Mouse (Mus musculus): Measurements from ENCODE around the gene Tmcc3. TPM values are rescaled to one million over a fixed set of nuclear protein-coding genes. Genes with fewer than 3 reads are reported as not detected.
A peak's percentile ranks its signal among the peaks of the same experiment; 100 is the strongest.

The Tmcc3 gene
- polyA plus RNA-seq, 1 experiment from 2014 or later = 8.8 TPM

DNA sequence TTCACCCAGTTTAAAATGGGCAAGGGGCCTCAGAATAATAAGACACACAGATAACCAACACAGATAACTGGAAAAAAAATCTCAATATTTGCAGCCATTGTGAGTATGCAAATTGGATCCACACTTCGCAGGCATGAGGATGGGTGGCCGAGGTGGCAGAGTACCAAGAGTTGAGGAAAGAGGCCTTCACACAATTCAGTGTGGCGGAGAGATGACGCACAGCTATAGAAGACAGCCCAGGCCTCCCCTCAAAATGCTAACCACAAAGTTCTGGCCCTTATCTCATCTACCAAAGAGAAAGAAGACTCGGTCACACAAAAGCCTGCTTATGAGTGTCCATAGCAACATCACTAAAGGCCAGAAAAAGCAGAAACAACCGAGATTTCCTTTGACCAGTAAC, 77.5 kb downstream of the Tmcc3 start:
- H3K27ac ChIP-seq (ENCODE audit: low read length) = no peak overlapping the region
- peaks cover 7% of the 10 kb centered on the region; the same call in 1 of the 2 replicates for H3K9me3 ChIP-seq (ENCODE audit: control insufficient read depth, low read depth, low read length)
- no peak overlapping the region for H3K4me3 ChIP-seq (ENCODE audit: low read depth, low read length)
- no peak for ATAC-seq (ENCODE audit: insufficient number of reproducible peaks, insufficient read depth, low FRiP score, low read depth)
- H3K36me3 ChIP-seq (ENCODE audit: control insufficient read depth, insufficient read depth, low read length) = no peaks in the 10 kb centered on the region
- no peak overlapping the region for H3K4me2 ChIP-seq (replicated peaks; ENCODE audit: low read depth, low read length)
- WGBS = 89% methylated on average over 6 of the region's 6 CpGs
- H3K9ac ChIP-seq (replicated peaks; ENCODE audit: low read depth, low read length) = no peak overlapping the region
- H3K4me1 ChIP-seq (ENCODE audit: control insufficient read depth, insufficient read depth, low read length) = no peaks in the 10 kb centered on the region
- no peaks in the 10 kb centered on the region for H3K27me3 ChIP-seq (ENCODE audit: control insufficient read depth, insufficient read depth, low read length)

DNA sequence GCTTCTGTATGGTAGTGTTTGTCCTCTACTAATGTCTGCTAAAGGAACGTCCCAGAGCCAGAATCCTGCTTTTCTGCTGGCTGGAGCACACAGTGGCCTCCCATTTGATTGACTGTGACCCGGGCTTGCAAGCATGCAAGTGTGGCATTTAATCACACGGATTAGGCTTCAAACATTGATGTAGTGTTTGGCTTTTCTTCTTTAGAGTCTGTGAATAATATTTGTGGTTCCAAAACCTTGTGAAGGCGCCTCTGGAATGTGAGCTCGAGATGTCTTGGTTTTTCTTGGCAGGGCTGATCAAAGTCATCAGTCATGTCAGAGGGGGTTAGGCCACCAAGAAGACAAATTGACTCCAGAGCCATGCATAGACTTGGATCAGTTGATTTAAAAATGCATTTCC, 79.3 kb downstream of the Tmcc3 start:
- Histone ChIP-seq H3K9me3 (ENCODE audit: control insufficient read depth, low read depth, low read length) (no peaks in the 10 kb centered on the region), H3K4me1 (ENCODE audit: control insufficient read depth, insufficient read depth, low read length) (no peaks in the 10 kb centered on the region), H3K4me2 (replicated peaks; ENCODE audit: low read depth, low read length) (no peak overlapping the region), H3K27me3 (ENCODE audit: control insufficient read depth, insufficient read depth, low read length) (no peaks in the 10 kb centered on the region), H3K36me3 (ENCODE audit: control insufficient read depth, insufficient read depth, low read length) (no peaks in the 10 kb centered on the region), H3K4me3 (ENCODE audit: low read depth, low read length) (no peak overlapping the region), H3K9ac (replicated peaks; ENCODE audit: low read depth, low read length) (no peak overlapping the region), H3K27ac (ENCODE audit: low read length) (no peak overlapping the region)
- 42% methylated on average over 5 of the region's 5 CpGs for WGBS
- no peak for ATAC-seq (ENCODE audit: insufficient number of reproducible peaks, insufficient read depth, low FRiP score, low read depth)

DNA sequence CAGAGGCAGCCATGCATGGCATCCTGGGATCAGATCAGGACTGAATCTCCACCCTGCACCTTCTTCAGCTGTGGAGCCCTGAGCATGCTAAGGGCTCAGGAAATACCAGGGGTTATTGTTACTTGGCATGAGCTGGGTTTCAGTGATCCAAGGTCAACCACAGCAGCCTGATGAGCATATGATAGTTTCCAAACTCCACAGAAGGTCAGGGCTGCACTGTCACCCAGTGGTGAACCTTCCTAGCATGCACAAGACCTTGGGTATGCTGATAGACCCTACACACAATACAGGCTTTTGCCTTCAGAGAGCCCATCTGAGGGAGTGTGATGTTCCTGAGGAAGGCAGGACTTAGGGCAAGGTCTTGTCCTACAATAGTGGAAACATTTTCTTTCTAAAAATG, 82.5 kb downstream of the Tmcc3 start:
- Histone ChIP-seq H3K36me3 (ENCODE audit: control insufficient read depth, insufficient read depth, low read length) (no peaks in the 10 kb centered on the region), H3K27me3 (ENCODE audit: control insufficient read depth, insufficient read depth, low read length) (no peaks in the 10 kb centered on the region), H3K9me3 (ENCODE audit: control insufficient read depth, low read depth, low read length) (no peaks in the 10 kb centered on the region), H3K4me2 (replicated peaks; ENCODE audit: low read depth, low read length) (no peak overlapping the region), H3K27ac (ENCODE audit: low read length) (no peak overlapping the region), H3K9ac (replicated peaks; ENCODE audit: low read depth, low read length) (no peak overlapping the region), H3K4me1 (ENCODE audit: control insufficient read depth, insufficient read depth, low read length) (peaks cover 7% of the 10 kb centered on the region; the same call in 1 of the 2 replicates), H3K4me3 (ENCODE audit: low read depth, low read length) (no peak overlapping the region)
- no peak for ATAC-seq (ENCODE audit: insufficient number of reproducible peaks, insufficient read depth, low FRiP score, low read depth)

DNA sequence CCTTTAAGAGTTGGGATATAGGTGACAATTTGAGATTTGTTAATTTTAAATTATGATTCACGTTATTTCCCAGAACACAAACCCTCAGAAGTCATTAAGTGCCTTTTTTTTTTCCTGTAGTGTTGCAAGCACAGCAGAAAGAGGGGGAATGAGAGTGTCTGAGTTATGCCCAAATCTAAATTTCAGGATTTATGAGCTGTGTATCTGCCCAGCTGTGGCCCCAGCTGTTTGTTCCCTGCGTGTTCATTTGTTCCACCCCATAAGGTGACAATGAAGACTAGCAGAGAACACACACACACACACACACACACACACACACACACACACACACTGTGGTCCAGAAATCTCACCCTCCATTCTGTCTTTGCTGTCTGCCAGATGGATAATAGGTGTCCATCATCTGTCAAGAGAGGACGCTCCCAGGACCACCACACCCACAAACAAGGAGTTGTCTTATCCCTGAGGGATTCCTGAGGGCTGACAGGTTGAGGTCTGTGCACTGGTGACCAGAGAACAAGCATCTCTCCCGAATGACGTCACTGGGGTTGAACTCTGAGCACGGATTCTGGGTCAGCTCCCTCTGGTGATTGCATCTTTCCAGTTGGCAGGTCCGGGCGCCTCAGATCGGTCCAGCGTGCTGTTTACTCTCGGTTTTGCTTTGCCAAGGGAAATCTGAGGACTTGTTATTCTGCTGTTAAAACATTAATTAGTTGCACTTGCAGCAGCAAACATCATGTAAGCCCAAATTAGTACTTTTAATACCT, 86.3 kb downstream of the Tmcc3 start:
- no peak overlapping the region for H3K27ac ChIP-seq (ENCODE audit: low read length)
- no peaks in the 10 kb centered on the region for H3K36me3 ChIP-seq (ENCODE audit: control insufficient read depth, insufficient read depth, low read length)
- no peak overlapping the region for H3K4me2 ChIP-seq (replicated peaks; ENCODE audit: low read depth, low read length)
- H3K4me3 ChIP-seq (ENCODE audit: low read depth, low read length) = no peak overlapping the region
- no peak for ATAC-seq (ENCODE audit: insufficient number of reproducible peaks, insufficient read depth, low FRiP score, low read depth)
- H3K9ac ChIP-seq (replicated peaks; ENCODE audit: low read depth, low read length) = no peak overlapping the region
- peaks cover 12% of the 10 kb centered on the region; the same call in 1 of the 2 replicates for H3K4me1 ChIP-seq (ENCODE audit: control insufficient read depth, insufficient read depth, low read length)
- no peaks in the 10 kb centered on the region for H3K9me3 ChIP-seq (ENCODE audit: control insufficient read depth, low read depth, low read length)
- no peaks in the 10 kb centered on the region for H3K27me3 ChIP-seq (ENCODE audit: control insufficient read depth, insufficient read depth, low read length)
- WGBS = 60% methylated on average over 11 of the region's 11 CpGs

DNA sequence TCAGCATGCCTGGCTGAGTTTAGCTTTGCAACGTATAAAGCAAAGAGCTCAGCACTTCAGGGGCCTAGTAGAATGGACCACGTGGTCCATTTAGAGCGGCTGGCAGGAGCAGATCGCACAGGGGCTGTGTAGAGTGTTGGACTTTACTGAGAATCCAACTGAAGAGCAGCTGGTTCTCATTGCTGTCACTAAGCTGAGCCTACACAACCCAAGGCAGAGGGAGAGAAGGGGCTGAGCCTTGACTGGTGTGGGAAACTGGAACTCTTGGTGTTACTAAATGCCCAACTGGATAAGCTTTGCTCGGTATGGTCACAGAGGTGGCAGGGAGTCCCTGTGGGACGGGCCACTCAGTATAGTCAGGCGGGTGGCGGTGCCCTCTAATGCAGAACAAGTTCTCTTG, 89.1 kb downstream of the Tmcc3 start:
- Histone ChIP-seq H3K9ac (replicated peaks; ENCODE audit: low read depth, low read length) (no peak overlapping the region), H3K9me3 (ENCODE audit: control insufficient read depth, low read depth, low read length) (no peaks in the 10 kb centered on the region), H3K4me1 (ENCODE audit: control insufficient read depth, insufficient read depth, low read length) (peaks cover 12% of the 10 kb centered on the region; the same call in 1 of the 2 replicates), H3K27me3 (ENCODE audit: control insufficient read depth, insufficient read depth, low read length) (no peaks in the 10 kb centered on the region), H3K27ac (ENCODE audit: low read length) (peak overlapping the region; percentile 58), H3K4me2 (replicated peaks; ENCODE audit: low read depth, low read length) (no peak overlapping the region), H3K36me3 (ENCODE audit: control insufficient read depth, insufficient read depth, low read length) (no peaks in the 10 kb centered on the region), H3K4me3 (ENCODE audit: low read depth, low read length) (no peak overlapping the region)
- ATAC-seq (ENCODE audit: insufficient number of reproducible peaks, insufficient read depth, low FRiP score, low read depth) = no peak; the same call in 1 of the 2 replicates
- 65% methylated on average over 8 of the region's 8 CpGs for WGBS

DNA sequence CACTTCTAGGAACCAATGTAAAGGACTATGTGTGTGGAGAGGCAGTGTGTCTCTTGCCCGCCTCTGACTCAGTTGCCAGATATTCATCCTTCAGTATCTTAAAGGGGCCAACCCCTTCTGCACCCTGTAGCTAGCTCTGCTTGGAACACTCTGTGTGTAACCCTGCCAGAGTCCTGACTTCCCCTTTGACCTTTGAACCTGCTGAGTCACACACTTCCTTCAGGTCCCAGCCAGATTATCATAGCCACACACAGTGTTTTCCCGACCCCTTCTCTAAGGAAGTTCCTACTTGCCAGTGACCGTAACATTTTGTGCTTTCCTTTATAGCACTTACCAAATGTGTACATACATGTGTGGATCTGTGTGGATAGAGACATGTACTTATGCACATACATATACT, 93.7 kb downstream of the Tmcc3 start:
- no peak overlapping the region for H3K4me2 ChIP-seq (replicated peaks; ENCODE audit: low read depth, low read length)
- no peaks in the 10 kb centered on the region for H3K9me3 ChIP-seq (ENCODE audit: control insufficient read depth, low read depth, low read length)
- no peaks in the 10 kb centered on the region for H3K27me3 ChIP-seq (ENCODE audit: control insufficient read depth, insufficient read depth, low read length)
- H3K4me1 ChIP-seq (ENCODE audit: control insufficient read depth, insufficient read depth, low read length) = 0 out of 2 replicates have a peak, but pooled peaks cover 4% of the 10 kb centered on the region
- ATAC-seq (ENCODE audit: insufficient number of reproducible peaks, insufficient read depth, low FRiP score, low read depth) = no peak
- H3K27ac ChIP-seq (ENCODE audit: low read length) = no peak overlapping the region
- H3K4me3 ChIP-seq (ENCODE audit: low read depth, low read length) = no peak overlapping the region
- H3K36me3 ChIP-seq (ENCODE audit: control insufficient read depth, insufficient read depth, low read length) = no peaks in the 10 kb centered on the region
- no peak overlapping the region for H3K9ac ChIP-seq (replicated peaks; ENCODE audit: low read depth, low read length)
- 56% methylated on average over 3 of the region's 3 CpGs for WGBS

DNA sequence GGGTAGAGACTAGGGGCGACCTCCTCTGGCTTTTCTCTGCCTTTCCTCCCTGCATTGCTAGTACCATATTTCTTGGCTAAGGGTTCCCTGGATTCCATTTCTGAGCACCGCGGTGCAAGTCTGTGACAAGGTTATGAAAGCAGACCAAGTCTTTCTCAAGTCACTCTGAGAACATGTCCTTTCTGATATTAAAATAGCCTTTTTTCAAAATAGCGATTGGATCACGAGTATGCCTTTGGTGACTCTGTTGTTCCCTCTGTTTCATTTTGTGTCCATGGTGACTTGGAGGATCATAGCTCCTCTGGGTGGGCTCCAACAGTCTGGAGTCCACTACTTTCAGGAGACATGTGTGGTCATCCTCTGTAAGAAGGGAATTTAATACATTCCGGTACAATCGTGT, 95.1 kb downstream of the Tmcc3 start:
- H3K27me3 ChIP-seq (ENCODE audit: control insufficient read depth, insufficient read depth, low read length) = no peaks in the 10 kb centered on the region
- H3K4me2 ChIP-seq (replicated peaks; ENCODE audit: low read depth, low read length) = no peak overlapping the region
- H3K27ac ChIP-seq (ENCODE audit: low read length) = no peak overlapping the region
- no peak overlapping the region for H3K4me3 ChIP-seq (ENCODE audit: low read depth, low read length)
- WGBS = 95% methylated on average over 7 of the region's 7 CpGs
- no peaks in the 10 kb centered on the region for H3K9me3 ChIP-seq (ENCODE audit: control insufficient read depth, low read depth, low read length)
- ATAC-seq (ENCODE audit: insufficient number of reproducible peaks, insufficient read depth, low FRiP score, low read depth) = no peak
- no peaks in the 10 kb centered on the region for H3K36me3 ChIP-seq (ENCODE audit: control insufficient read depth, insufficient read depth, low read length)
- no peak overlapping the region for H3K9ac ChIP-seq (replicated peaks; ENCODE audit: low read depth, low read length)
- no peaks in the 10 kb centered on the region for H3K4me1 ChIP-seq (ENCODE audit: control insufficient read depth, insufficient read depth, low read length)

DNA sequence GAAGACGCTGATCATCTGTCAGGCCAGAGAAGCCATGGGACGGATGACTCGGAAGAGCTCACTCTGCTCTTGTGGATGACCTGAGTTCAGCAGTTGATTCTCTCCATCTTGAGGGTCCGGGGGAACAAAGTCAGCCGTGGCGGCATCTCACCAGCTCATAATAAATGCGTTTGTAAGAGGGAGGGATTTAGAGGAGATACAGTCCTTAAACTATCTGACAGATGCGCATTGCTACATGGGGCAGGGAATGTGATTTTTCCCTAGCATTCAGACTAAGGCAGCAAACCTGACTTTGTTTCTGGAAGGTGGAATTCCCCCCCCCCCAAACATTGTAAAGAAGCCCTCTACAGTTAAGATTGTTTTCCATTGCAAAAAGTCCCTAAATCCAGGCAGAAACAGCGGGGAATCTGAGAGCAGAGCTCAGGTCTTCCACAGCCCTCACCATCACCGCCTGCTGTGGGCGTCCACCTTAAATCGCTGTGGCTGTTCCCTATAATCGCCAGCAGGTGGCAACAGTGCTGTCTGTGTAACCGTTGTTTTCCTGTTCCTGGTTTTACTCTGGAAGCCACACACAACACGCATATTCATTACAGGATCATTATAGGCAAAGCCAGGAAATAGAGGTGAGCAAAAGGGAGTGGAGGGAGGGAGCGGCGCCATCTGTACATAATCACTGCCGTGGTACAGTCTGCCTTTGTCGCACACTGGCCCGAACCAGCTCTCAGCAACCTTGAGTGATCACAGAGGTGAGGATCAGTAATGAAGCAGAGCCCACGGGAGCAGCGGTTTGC, 96.8 kb downstream of the Tmcc3 start:
- Histone ChIP-seq H3K9ac (replicated peaks; ENCODE audit: low read depth, low read length) (no peak overlapping the region), H3K27me3 (ENCODE audit: control insufficient read depth, insufficient read depth, low read length) (no peaks in the 10 kb centered on the region), H3K9me3 (ENCODE audit: control insufficient read depth, low read depth, low read length) (no peaks in the 10 kb centered on the region), H3K4me2 (replicated peaks; ENCODE audit: low read depth, low read length) (peak overlapping the region; percentile 44), H3K27ac (ENCODE audit: low read length) (no peak overlapping the region), H3K36me3 (ENCODE audit: control insufficient read depth, insufficient read depth, low read length) (no peaks in the 10 kb centered on the region), H3K4me1 (ENCODE audit: control insufficient read depth, insufficient read depth, low read length) (peaks cover 3% of the 10 kb centered on the region; the same call in 1 of the 2 replicates), H3K4me3 (ENCODE audit: low read depth, low read length) (peak overlapping the region; percentile 10; the same call in 1 of the 2 replicates)
- ATAC-seq (ENCODE audit: insufficient number of reproducible peaks, insufficient read depth, low FRiP score, low read depth) = peak; percentile 73; the same call in 1 of the 2 replicates
- 17% methylated on average over 22 of the region's 22 CpGs for WGBS
